Mouse (Mus musculus): Measurements from ENCODE around the gene Fgfrl1. TPM values are rescaled to one million over a fixed set of nuclear protein-coding genes. Genes with fewer than 3 reads are reported as not detected.

Fgfrl1 gene
- 35.8 and 36.3 TPM in 2 replicates for polyA plus RNA-seq (2015; fragmentation: Nextera tagmentation; extraction: Ambion mirVana)

- H3K9me3 ChIP-seq = no peaks in the 10 kb centered on the region
- H3K36me3 ChIP-seq = no peaks in the 10 kb centered on the region
- peak within 1 kb of the TSS; percentile 30; the same call in 1 of the 2 replicates for H3K9ac ChIP-seq
- no peaks in the 10 kb centered on the region for H3K27me3 ChIP-seq
- no peak for ATAC-seq (ENCODE audit: borderline replicate concordance, extremely low read depth, low FRiP score, low TSS enrichment)
- peak within 1 kb of the TSS; percentile 88 for H3K4me3 ChIP-seq
- peak within 1 kb of the TSS; percentile 65 for H3K4me2 ChIP-seq
- H3K27ac ChIP-seq = no peak within 1 kb of the TSS
- peaks cover 37% of the 10 kb centered on the region for H3K4me1 ChIP-seq
- WGBS = under 1% methylated on average over 16 of the region's 18 CpGs
Observed at GRCm38 (mm10) chr5:108692271-108692670, at the start of gene Fgfrl1. Fgfrl1 (plus strand) TSS chr5:108692382.

GRCm38 (mm10) chr5:108643674-108644073 lies 48.5 kb upstream of the Fgfrl1 start:
- WGBS = 62% methylated on average over 2 of the region's 2 CpGs
- Histone ChIP-seq H3K4me1 (no peaks in the 10 kb centered on the region), H3K4me2 (no peak overlapping the region), H3K27ac (no peak overlapping the region), H3K9ac (no peak overlapping the region), H3K27me3 (no peaks in the 10 kb centered on the region), H3K36me3 (peaks cover 40% of the 10 kb centered on the region), H3K4me3 (no peak overlapping the region), H3K9me3 (no peaks in the 10 kb centered on the region)
- no peak for ATAC-seq (ENCODE audit: borderline replicate concordance, extremely low read depth, low FRiP score, low TSS enrichment)

- Histone ChIP-seq H3K27me3 (no peaks in the 10 kb centered on the region), H3K4me3 (no peak overlapping the region), H3K27ac (no peak overlapping the region), H3K4me2 (no peak overlapping the region), H3K36me3 (peaks cover 55% of the 10 kb centered on the region), H3K9ac (no peak overlapping the region), H3K4me1 (no peaks in the 10 kb centered on the region), H3K9me3 (no peaks in the 10 kb centered on the region)
- WGBS = 82% methylated on average over 9 of the region's 9 CpGs
- ATAC-seq (ENCODE audit: borderline replicate concordance, extremely low read depth, low FRiP score, low TSS enrichment) = no peak
Observed at GRCm38 (mm10) chr5:108645651-108646342, 46.4 kb upstream of the Fgfrl1 start.

- H3K27ac ChIP-seq = no peak overlapping the region
- no peaks in the 10 kb centered on the region for H3K4me1 ChIP-seq
- ATAC-seq (ENCODE audit: borderline replicate concordance, extremely low read depth, low FRiP score, low TSS enrichment) = no peak
- H3K9ac ChIP-seq = no peak overlapping the region
- no peak overlapping the region for H3K4me2 ChIP-seq
- H3K27me3 ChIP-seq = no peaks in the 10 kb centered on the region
- no peak overlapping the region for H3K4me3 ChIP-seq
- no peaks in the 10 kb centered on the region for H3K9me3 ChIP-seq
- 87% methylated on average over 3 of the region's 3 CpGs for WGBS
- H3K36me3 ChIP-seq = peaks cover 58% of the 10 kb centered on the region
Observed at GRCm38 (mm10) chr5:108646343-108646660, 45.9 kb upstream of the Fgfrl1 start.

GRCm38 (mm10) chr5:108647311-108647710 lies 44.9 kb upstream of the Fgfrl1 start:
- Histone ChIP-seq H3K4me2 (no peak overlapping the region), H3K9ac (no peak overlapping the region), H3K36me3 (peaks cover 62% of the 10 kb centered on the region), H3K27me3 (no peaks in the 10 kb centered on the region), H3K27ac (no peak overlapping the region), H3K4me1 (no peaks in the 10 kb centered on the region), H3K9me3 (no peaks in the 10 kb centered on the region), H3K4me3 (no peak overlapping the region)
- WGBS = 90% methylated on average over 2 of the region's 2 CpGs
- no peak for ATAC-seq (ENCODE audit: borderline replicate concordance, extremely low read depth, low FRiP score, low TSS enrichment)

- H3K4me1 ChIP-seq = no peaks in the 10 kb centered on the region
- no peak overlapping the region for H3K27ac ChIP-seq
- H3K36me3 ChIP-seq = peaks cover 60% of the 10 kb centered on the region
- ATAC-seq (ENCODE audit: borderline replicate concordance, extremely low read depth, low FRiP score, low TSS enrichment) = no peak
- H3K4me2 ChIP-seq = no peak overlapping the region
- H3K27me3 ChIP-seq = no peaks in the 10 kb centered on the region
- no peak overlapping the region for H3K9ac ChIP-seq
- H3K4me3 ChIP-seq = no peak overlapping the region
- no peaks in the 10 kb centered on the region for H3K9me3 ChIP-seq
- WGBS = 77% methylated on average over 2 of the region's 2 CpGs
Observed at GRCm38 (mm10) chr5:108647820-108648465, 44.2 kb upstream of the Fgfrl1 start.

GRCm38 (mm10) chr5:108648937-108649576 lies 43.1 kb upstream of the Fgfrl1 start:
- Histone ChIP-seq H3K27me3 (no peaks in the 10 kb centered on the region), H3K27ac (no peak overlapping the region), H3K9ac (no peak overlapping the region), H3K4me2 (no peak overlapping the region), H3K4me3 (no peak overlapping the region), H3K36me3 (peaks cover 66% of the 10 kb centered on the region), H3K4me1 (no peaks in the 10 kb centered on the region), H3K9me3 (no peaks in the 10 kb centered on the region)
- WGBS = 89% methylated on average over 11 of the region's 11 CpGs
- no peak for ATAC-seq (ENCODE audit: borderline replicate concordance, extremely low read depth, low FRiP score, low TSS enrichment)

- H3K9me3 ChIP-seq = no peaks in the 10 kb centered on the region
- H3K27ac ChIP-seq = no peak overlapping the region
- no peak overlapping the region for H3K9ac ChIP-seq
- H3K4me2 ChIP-seq = no peak overlapping the region
- H3K36me3 ChIP-seq = peaks cover 69% of the 10 kb centered on the region
- ATAC-seq (ENCODE audit: borderline replicate concordance, extremely low read depth, low FRiP score, low TSS enrichment) = no peak
- 85% methylated on average over 7 of the region's 7 CpGs for WGBS
- H3K4me1 ChIP-seq = no peaks in the 10 kb centered on the region
- no peaks in the 10 kb centered on the region for H3K27me3 ChIP-seq
- no peak overlapping the region for H3K4me3 ChIP-seq
Observed at GRCm38 (mm10) chr5:108650341-108650740, 41.8 kb upstream of the Fgfrl1 start.

GRCm38 (mm10) chr5:108651136-108651720 lies 41.0 kb upstream of the Fgfrl1 start:
- Histone ChIP-seq H3K4me2 (no peak overlapping the region), H3K4me1 (no peaks in the 10 kb centered on the region), H3K9me3 (no peaks in the 10 kb centered on the region), H3K27me3 (no peaks in the 10 kb centered on the region), H3K27ac (no peak overlapping the region), H3K4me3 (no peak overlapping the region), H3K9ac (no peak overlapping the region), H3K36me3 (peaks cover 67% of the 10 kb centered on the region)
- 80% methylated on average over 5 of the region's 5 CpGs for WGBS
- ATAC-seq (ENCODE audit: borderline replicate concordance, extremely low read depth, low FRiP score, low TSS enrichment) = no peak

GRCm38 (mm10) chr5:108651823-108652222 lies 40.4 kb upstream of the Fgfrl1 start:
- 67% methylated on average over 1 of the region's 1 CpGs for WGBS
- peak; percentile 44; the same call in 1 of the 2 replicates for ATAC-seq (ENCODE audit: borderline replicate concordance, extremely low read depth, low FRiP score, low TSS enrichment)

GRCm38 (mm10) chr5:108653341-108653740 lies 38.8 kb upstream of the Fgfrl1 start:
- no peak overlapping the region for H3K4me3 ChIP-seq
- H3K9me3 ChIP-seq = no peaks in the 10 kb centered on the region
- H3K4me2 ChIP-seq = no peak overlapping the region
- no peaks in the 10 kb centered on the region for H3K4me1 ChIP-seq
- no peak overlapping the region for H3K9ac ChIP-seq
- H3K27me3 ChIP-seq = no peaks in the 10 kb centered on the region
- no peak for ATAC-seq (ENCODE audit: borderline replicate concordance, extremely low read depth, low FRiP score, low TSS enrichment)
- H3K36me3 ChIP-seq = peaks cover 57% of the 10 kb centered on the region
- H3K27ac ChIP-seq = no peak overlapping the region
- whole genome bisulfite sequencing = 93% methylated on average over 6 of the region's 6 CpGs

More at GRCm38 (mm10) chr5:108651823-108652222, 40.4 kb upstream of the Fgfrl1 start:
- Histone ChIP-seq H3K9me3 (no peaks in the 10 kb centered on the region), H3K4me1 (no peaks in the 10 kb centered on the region), H3K36me3 (peaks cover 66% of the 10 kb centered on the region), H3K27me3 (no peaks in the 10 kb centered on the region), H3K4me2 (no peak overlapping the region), H3K4me3 (no peak overlapping the region), H3K9ac (no peak overlapping the region), H3K27ac (no peak overlapping the region)

All from lung, embryonic 15.5 days (tissue).